Mouse (Mus musculus): ENCODE results near the gene Il21.

Gene Il21

GRCm38 (mm10) chr3:37191953-37192352 lies 40.5 kb downstream of the Il21 start:
- no peak for DNase-seq (ENCODE audit: low spot score)

GRCm38 (mm10) chr3:37185534-37185933 lies 46.9 kb downstream of the Il21 start:
- DNase-seq (ENCODE audit: low spot score), result no peak

GRCm38 (mm10) chr3:37182415-37183269 lies 49.8 kb downstream of the Il21 start:
- no peak for DNase-seq (ENCODE audit: low spot score)

GRCm38 (mm10) chr3:37181041-37181440 lies 51.4 kb downstream of the Il21 start:
- DNase-seq (ENCODE audit: low spot score), result no peak

GRCm38 (mm10) chr3:37180039-37180743 lies 52.2 kb downstream of the Il21 start:
- no peak for DNase-seq (ENCODE audit: low spot score)

GRCm38 (mm10) chr3:37179472-37179871 lies 53.0 kb downstream of the Il21 start:
- no peak for DNase-seq (ENCODE audit: low spot score)

- no peak for DNase-seq (ENCODE audit: low spot score)
These were observed 57.5 kb downstream of the Il21 start for GRCm38 (mm10) chr3:37174711-37175572.

GRCm38 (mm10) chr3:37173285-37173684 lies 59.2 kb downstream of the Il21 start:
- no peak for DNase-seq (ENCODE audit: low spot score)
